Mouse (Mus musculus) cerebellum, adult 2 months (tissue): Measurements from ENCODE around the gene Selenbp2. TPM values are rescaled to one million over a fixed set of nuclear protein-coding genes. Genes with fewer than 3 reads are reported as not detected.
"Not testable (repeated sequence)": the region's sequence is repeated elsewhere in the genome, so short reads cannot be mapped to it uniquely, and the experiment has no call there.

Source experiments
- DNase-seq, 2 experiments: peaks; one replicate each; pipeline ENCODE4 v3.0.0; 2021
- H3K27ac ChIP-seq: fragments of 200-500 bp; 2 replicates; pipeline ENCODE4 v1.5.1; 2012; ENCODE audit warnings: low read length, control low read depth, inconsistent platforms; ENCODE audit not compliant: insufficient read depth
- H3K27me3 ChIP-seq: fragments of 200-500 bp; 2 replicates; pipeline ENCODE4 v1.6.1; 2012; ENCODE audit warnings: inconsistent platforms, mild to moderate bottlenecking, low read length, moderate library complexity; ENCODE audit not compliant: control insufficient read depth, insufficient read depth
- H3K4me1 ChIP-seq: fragments of 200-500 bp; 2 replicates; pipeline ENCODE4 v1.6.1; 2011; ENCODE audit warnings: low read length; ENCODE audit not compliant: control insufficient read depth, insufficient read depth
- H3K4me3 ChIP-seq: fragments of 200-500 bp; replicated peaks from 2 replicates; pipeline ENCODE3; 2011; ENCODE audit warnings: mild to moderate bottlenecking, low read depth, low read length, control low read depth; ENCODE audit not compliant: insufficient read depth
- CTCF ChIP-seq: fragments of 200-500 bp; IDR thresholded peaks from 2 replicates; pipeline ENCODE4 v1.5.1; 2011; ENCODE audit warnings: low read depth, mild to moderate bottlenecking, control low read depth, low read length, moderate library complexity, borderline replicate concordance; ENCODE audit not compliant: insufficient read depth
- POLR2A ChIP-seq: fragments of 200-500 bp; IDR thresholded peaks from 2 replicates; pipeline ENCODE4 v1.6.1; 2011; ENCODE audit warnings: low read length, control low read depth, borderline replicate concordance; ENCODE audit not compliant: insufficient read depth
- WGBS: fragments of 180-500 bp; shearing (Covaris S2); methylation state at CpG from one replicate; pipeline ENCODE4 v1.1.7; 2018; 5-methylcytosine and 5-hydroxymethylcytosine counted together
- polyA plus RNA-seq: library from polyadenylated mRNA; depleted of rRNA; stranded (reverse); fragments of >200 nt; gene quantifications from 2 replicates; pipeline ENCODE4 v1.2.3, GENCODE M21; 2012; rRNA removed

Gene Selenbp2
- polyA plus RNA-seq, result 0.44 TPM in 1 of 2 replicates, not detected in the other

GRCm38 (mm10) chr3:94693329-94693825 is at the start of gene Selenbp2:
TSS of gene Selenbp2 (plus strand) at chr3:94693556.
- Histone ChIP-seq H3K4me3 (no peak within 1 kb of the TSS), H3K27ac (no peak within 1 kb of the TSS), H3K4me1 (no peaks in the 10 kb centered on the region), H3K27me3 (no peaks in the 10 kb centered on the region)
- TF ChIP-seq CTCF (no peak), POLR2A (no peak)
- 65% methylated on average over 5 of the region's 5 CpGs for WGBS
- DNase-seq, result no peak

- TF ChIP-seq POLR2A (no peak), CTCF (no peak)
- no peak overlapping the region for H3K4me3 ChIP-seq
- no peak overlapping the region for H3K27ac ChIP-seq
- WGBS, result 24% methylated on average over 6 of the region's 6 CpGs
- H3K27me3 ChIP-seq, result no peaks in the 10 kb centered on the region
- no peak for DNase-seq
- H3K4me1 ChIP-seq, result 0 out of 2 replicates have a peak, but pooled peaks cover 2% of the 10 kb centered on the region
These were observed 44.4 kb upstream of the Selenbp2 start for GRCm38 (mm10) chr3:94648755-94649590.

- 0 out of 2 replicates have a peak, but pooled peaks cover 2% of the 10 kb centered on the region for H3K4me1 ChIP-seq
- no peak for DNase-seq
- no peak overlapping the region for H3K27ac ChIP-seq
- WGBS, result 50% methylated on average over 7 of the region's 7 CpGs
- no peaks in the 10 kb centered on the region for H3K27me3 ChIP-seq
- H3K4me3 ChIP-seq, result no peak overlapping the region
- no peak for TF ChIP-seq POLR2A
- TF ChIP-seq CTCF, result no peak
These were observed 42.9 kb upstream of the Selenbp2 start for GRCm38 (mm10) chr3:94650409-94650808.

- WGBS, result 75% methylated on average over 1 of the region's 1 CpGs
These were observed 39.4 kb upstream of the Selenbp2 start for GRCm38 (mm10) chr3:94653967-94654366.

GRCm38 (mm10) chr3:94657852-94658739 is 35.3 kb upstream of the Selenbp2 start:
- DNase-seq, H3K27ac ChIP-seq, H3K27me3 ChIP-seq, H3K4me1 ChIP-seq: not testable (repeated sequence)
- 12% methylated on average over 26 of the region's 47 CpGs for WGBS
- peak overlapping the region; percentile 22 for H3K4me3 ChIP-seq

More at GRCm38 (mm10) chr3:94653967-94654366, 39.4 kb upstream of the Selenbp2 start:
- not testable (repeated sequence) for H3K4me3 ChIP-seq, DNase-seq, H3K27ac ChIP-seq, H3K27me3 ChIP-seq, H3K4me1 ChIP-seq

- not testable (repeated sequence) for H3K4me1 ChIP-seq, H3K27me3 ChIP-seq, H3K27ac ChIP-seq
- peak within 1 kb of the TSS; percentile 22 for H3K4me3 ChIP-seq
- under 1% methylated on average over 24 of the region's 33 CpGs for WGBS
- peak; percentile 67 to 71 for DNase-seq
These were observed 34.6 kb upstream of the Selenbp2 start, which contains the start of gene Tuft1 for GRCm38 (mm10) chr3:94658740-94659095. TSS of gene Tuft1 (minus strand) at chr3:94658872.

GRCm38 (mm10) chr3:94659142-94659748 is 34.1 kb upstream of the Selenbp2 start:
- DNase-seq, result peak; percentile 18 to 21
- H3K27me3 ChIP-seq, H3K4me1 ChIP-seq, H3K27ac ChIP-seq, H3K4me3 ChIP-seq: not testable (repeated sequence)
- 27% methylated on average over 8 of the region's 10 CpGs for WGBS

- not testable (repeated sequence) for H3K4me3 ChIP-seq, H3K4me1 ChIP-seq, H3K27me3 ChIP-seq, H3K27ac ChIP-seq, DNase-seq
- WGBS, result 94% methylated on average over 2 of the region's 2 CpGs
These were observed 32.5 kb upstream of the Selenbp2 start for GRCm38 (mm10) chr3:94660841-94661240.

- H3K27me3 ChIP-seq, H3K4me1 ChIP-seq, H3K4me3 ChIP-seq, H3K27ac ChIP-seq, DNase-seq: not testable (repeated sequence)
- 56% methylated on average over 5 of the region's 5 CpGs for WGBS
These were observed 28.1 kb upstream of the Selenbp2 start for GRCm38 (mm10) chr3:94665060-94665802.

- DNase-seq, H3K27me3 ChIP-seq, H3K4me3 ChIP-seq, H3K27ac ChIP-seq, H3K4me1 ChIP-seq: not testable (repeated sequence)
- WGBS, result 70% methylated on average over 7 of the region's 7 CpGs
These were observed 27.5 kb upstream of the Selenbp2 start for GRCm38 (mm10) chr3:94665896-94666295.

- 85% methylated on average over 9 of the region's 9 CpGs for WGBS
- not testable (repeated sequence) for H3K4me1 ChIP-seq, DNase-seq, H3K4me3 ChIP-seq, H3K27ac ChIP-seq, H3K27me3 ChIP-seq
These were observed 18.3 kb upstream of the Selenbp2 start for GRCm38 (mm10) chr3:94675101-94675500.
